Mouse (Mus musculus) forebrain, embryonic 10.5 days (tissue): ENCODE measurements around the gene Slc7a7. TPM values are rescaled to one million over a fixed set of nuclear protein-coding genes. Genes with fewer than 3 reads are reported as not detected.

ENCODE experiments used
- DNase-seq: peaks from one replicate; pipeline ENCODE4 v3.0.0-alpha.2; 2017; ENCODE audit warnings: low spot score; ENCODE audit errors: extremely low spot score
- H3K27ac ChIP-seq: fragments of 300-500 bp; sonication (generic); 2 replicates; pipeline ENCODE4 v1.5.1; 2016; ENCODE audit warnings: mild to moderate bottlenecking
- H3K27me3 ChIP-seq: fragments of 300-500 bp; sonication (generic); 2 replicates; pipeline ENCODE4 v1.6.1; 2016; ENCODE audit warnings: mild to moderate bottlenecking; ENCODE audit not compliant: poor library complexity, severe bottlenecking
- H3K36me3 ChIP-seq: fragments of 300-500 bp; sonication (generic); replicated peaks from 2 replicates; pipeline ENCODE4 v1.6.1; 2016; ENCODE audit warnings: mild to moderate bottlenecking, moderate library complexity
- H3K4me1 ChIP-seq: fragments of 300-500 bp; sonication (generic); 2 replicates; pipeline ENCODE4 v1.6.1; 2016
- H3K4me3 ChIP-seq: fragments of 300-500 bp; sonication (generic); 2 replicates; pipeline ENCODE4 v1.5.1; 2016; ENCODE audit warnings: mild to moderate bottlenecking, moderate library complexity
- H3K9me3 ChIP-seq: fragments of 300-500 bp; sonication (generic); 2 replicates; pipeline ENCODE4 v1.6.1; 2016; ENCODE audit warnings: mild to moderate bottlenecking, moderate library complexity
- WGBS: fragments of 180-500 bp; shearing (Covaris S2); methylation state at CpG from one replicate; pipeline ENCODE4 v1.1.7; 2016; 5-methylcytosine and 5-hydroxymethylcytosine counted together
- polyA plus RNA-seq: library from polyadenylated mRNA; unstranded; fragments of >200 nt; fragmentation: Nextera tagmentation; extraction: Ambion mirVana; gene quantifications from 2 replicates; pipeline ENCODE4 v1.2.1, GENCODE M21; 2016

Slc7a7 gene
- polyA plus RNA-seq, 1 experiment from 2014 or later: 4.3 TPM

DNA sequence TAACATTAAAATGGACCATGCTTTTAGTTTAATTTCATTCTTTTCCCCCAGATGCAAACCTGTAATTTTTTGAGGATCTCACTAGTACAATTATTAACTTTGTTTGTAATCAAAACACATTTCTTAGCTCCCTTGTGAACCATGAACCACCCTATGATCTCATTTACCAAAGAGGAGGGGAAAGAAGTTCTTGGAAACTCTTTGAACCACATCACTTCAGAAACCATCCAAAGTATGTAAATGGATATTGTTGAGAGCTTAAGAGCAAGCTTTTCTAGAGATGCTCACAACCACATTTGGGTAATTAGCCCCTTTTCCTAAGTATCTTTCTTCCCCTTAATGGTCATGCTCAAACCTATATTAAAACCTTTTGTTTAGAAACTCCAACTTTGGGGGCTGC lies 23.3 kb downstream of the Slc7a7 start:
- Histone ChIP-seq H3K36me3 (no peaks in the 10 kb centered on the region), H3K4me1 (peaks cover 6% of the 10 kb centered on the region; the same call in 1 of the 2 replicates), H3K9me3 (no peaks in the 10 kb centered on the region), H3K27me3 (no peaks in the 10 kb centered on the region), H3K27ac (no peak overlapping the region), H3K4me3 (no peak overlapping the region)
- no peak for DNase-seq

DNA sequence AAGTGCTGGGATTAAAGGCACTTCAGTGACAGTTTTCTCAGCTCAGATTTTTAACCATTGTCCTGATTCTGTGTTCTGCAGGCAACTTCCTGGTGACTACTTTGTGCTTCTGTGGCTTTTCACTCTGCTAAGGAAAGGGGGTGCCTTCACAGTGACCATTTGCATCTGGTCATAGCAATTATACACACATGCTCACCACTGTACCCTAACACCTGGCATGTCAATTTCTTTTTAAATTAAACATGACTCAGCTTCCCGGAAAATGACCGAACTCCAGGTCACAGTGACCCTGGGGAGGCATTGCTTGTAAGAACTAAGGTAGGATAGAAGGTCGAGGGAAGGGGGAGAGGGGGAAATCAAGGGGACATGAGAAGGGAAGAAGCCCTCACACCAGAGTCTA lies 23.8 kb downstream of the Slc7a7 start:
- DNase-seq: no peak
- peaks cover 1% of the 10 kb centered on the region; the same call in 1 of the 2 replicates for H3K4me1 ChIP-seq
- 82% methylated on average over 3 of the region's 3 CpGs for WGBS
- no peaks in the 10 kb centered on the region for H3K9me3 ChIP-seq
- no peak overlapping the region for H3K4me3 ChIP-seq
- H3K27ac ChIP-seq: no peak overlapping the region
- H3K27me3 ChIP-seq: no peaks in the 10 kb centered on the region
- no peaks in the 10 kb centered on the region for H3K36me3 ChIP-seq

DNA sequence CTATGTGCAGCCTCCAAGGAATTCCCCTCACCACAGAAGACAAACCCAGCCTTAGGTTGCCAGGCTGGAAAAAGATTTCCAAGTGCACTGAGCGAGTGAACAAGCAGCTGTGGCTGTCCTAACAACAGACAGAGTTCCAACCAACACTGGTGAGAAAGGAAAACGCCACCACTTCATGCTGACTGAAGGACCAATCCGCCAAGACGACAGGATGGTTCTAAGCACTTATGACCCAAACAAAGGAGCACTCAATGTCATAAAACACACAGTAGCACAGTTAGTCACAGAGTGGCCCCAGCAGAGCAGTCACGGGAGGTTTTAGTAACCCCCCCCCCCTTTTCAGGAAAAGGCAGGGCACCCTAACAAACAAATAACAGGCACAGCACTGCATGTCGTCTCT lies 26.7 kb downstream of the Slc7a7 start:
- 0 out of 2 replicates have a peak, but pooled peaks cover 4% of the 10 kb centered on the region for H3K4me1 ChIP-seq
- H3K27ac ChIP-seq: no peak overlapping the region
- WGBS: 81% methylated on average over 6 of the region's 6 CpGs
- no peak overlapping the region for H3K4me3 ChIP-seq
- H3K27me3 ChIP-seq: no peaks in the 10 kb centered on the region
- no peak for DNase-seq
- H3K36me3 ChIP-seq: no peaks in the 10 kb centered on the region
- no peaks in the 10 kb centered on the region for H3K9me3 ChIP-seq

DNA sequence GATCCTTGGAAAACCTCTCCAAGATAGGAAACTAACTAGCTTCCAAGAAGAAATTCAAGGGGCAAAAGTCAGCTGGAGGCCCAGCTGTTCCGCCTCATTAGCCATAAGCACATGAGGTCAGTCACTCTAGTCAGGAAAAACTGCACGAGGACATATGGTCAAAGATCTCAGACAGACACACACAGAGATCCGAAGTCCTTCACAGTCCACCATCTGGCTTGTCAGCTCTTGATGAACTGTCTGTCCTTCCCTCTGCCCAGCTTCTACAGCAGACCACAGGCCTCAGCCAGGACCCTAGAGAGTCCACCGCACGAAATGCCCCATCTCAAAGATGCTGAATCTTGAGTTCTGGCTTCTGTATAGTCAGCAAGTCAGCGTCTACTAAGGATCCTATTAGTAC lies 30.0 kb downstream of the Slc7a7 start:
- H3K9me3 ChIP-seq: no peaks in the 10 kb centered on the region
- WGBS: 86% methylated on average over 6 of the region's 6 CpGs
- no peak overlapping the region for H3K27ac ChIP-seq
- H3K27me3 ChIP-seq: no peaks in the 10 kb centered on the region
- no peak overlapping the region for H3K4me3 ChIP-seq
- H3K4me1 ChIP-seq: peaks cover 16% of the 10 kb centered on the region
- no peaks in the 10 kb centered on the region for H3K36me3 ChIP-seq
- no peak for DNase-seq

DNA sequence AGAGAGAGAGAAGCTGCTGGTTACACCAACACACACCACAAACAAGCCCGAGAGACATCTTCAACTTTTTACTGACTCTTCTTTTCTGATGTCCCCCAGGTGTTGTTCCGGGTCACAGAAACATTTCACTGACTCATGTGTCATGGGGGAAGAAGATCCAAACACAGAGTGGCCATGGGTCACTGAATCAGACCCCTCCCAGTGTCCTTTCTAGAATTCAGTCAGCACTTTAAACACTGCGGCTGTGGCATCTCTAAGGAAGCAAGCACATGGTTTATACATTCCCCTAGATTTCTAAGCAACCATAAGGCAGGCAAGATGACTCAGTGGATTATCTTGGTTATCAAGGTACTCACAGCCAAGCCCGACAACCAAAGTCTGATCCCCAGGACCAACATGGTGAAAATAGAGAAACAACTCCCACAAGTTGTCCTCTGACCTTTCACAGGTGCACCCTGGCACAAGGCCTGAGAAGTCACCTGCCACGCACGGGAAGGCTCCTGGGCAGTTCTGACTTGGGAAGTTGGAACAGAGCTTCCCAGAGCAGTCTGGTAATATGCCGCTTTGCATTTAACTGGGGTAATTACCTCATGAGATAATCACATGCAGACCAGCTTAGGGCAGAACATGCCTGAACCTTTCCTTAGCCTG lies 31.5 kb downstream of the Slc7a7 start:
- Histone ChIP-seq H3K36me3 (no peaks in the 10 kb centered on the region), H3K4me3 (no peak overlapping the region), H3K9me3 (no peaks in the 10 kb centered on the region), H3K27me3 (no peaks in the 10 kb centered on the region), H3K4me1 (peaks cover 24% of the 10 kb centered on the region), H3K27ac (no peak overlapping the region)
- DNase-seq: no peak
- WGBS: 87% methylated on average over 7 of the region's 7 CpGs

DNA sequence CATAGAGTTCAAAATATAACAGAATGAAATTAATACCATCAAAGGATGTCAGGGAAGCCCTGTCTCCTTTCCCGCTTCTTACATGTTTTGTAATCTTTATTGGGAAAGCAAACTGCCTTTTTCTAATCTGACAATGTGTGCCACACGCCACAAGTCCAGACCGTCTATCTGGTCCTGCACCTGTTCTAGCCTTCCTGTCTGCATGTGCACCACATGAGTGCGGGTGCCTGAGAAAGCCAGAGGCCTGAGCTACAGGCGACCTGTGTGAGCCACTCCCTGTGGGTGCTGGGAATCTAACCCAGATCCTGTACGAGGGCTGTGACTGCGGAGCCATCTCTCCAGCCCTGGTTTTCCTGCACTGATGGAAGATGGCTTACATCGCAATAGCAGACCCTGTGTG lies 33.2 kb downstream of the Slc7a7 start:
- no peaks in the 10 kb centered on the region for H3K9me3 ChIP-seq
- no peaks in the 10 kb centered on the region for H3K36me3 ChIP-seq
- WGBS: 95% methylated on average over 8 of the region's 8 CpGs
- no peak for DNase-seq
- H3K27me3 ChIP-seq: no peaks in the 10 kb centered on the region
- H3K4me3 ChIP-seq: no peak overlapping the region
- peaks cover 34% of the 10 kb centered on the region for H3K4me1 ChIP-seq
- H3K27ac ChIP-seq: no peak overlapping the region

DNA sequence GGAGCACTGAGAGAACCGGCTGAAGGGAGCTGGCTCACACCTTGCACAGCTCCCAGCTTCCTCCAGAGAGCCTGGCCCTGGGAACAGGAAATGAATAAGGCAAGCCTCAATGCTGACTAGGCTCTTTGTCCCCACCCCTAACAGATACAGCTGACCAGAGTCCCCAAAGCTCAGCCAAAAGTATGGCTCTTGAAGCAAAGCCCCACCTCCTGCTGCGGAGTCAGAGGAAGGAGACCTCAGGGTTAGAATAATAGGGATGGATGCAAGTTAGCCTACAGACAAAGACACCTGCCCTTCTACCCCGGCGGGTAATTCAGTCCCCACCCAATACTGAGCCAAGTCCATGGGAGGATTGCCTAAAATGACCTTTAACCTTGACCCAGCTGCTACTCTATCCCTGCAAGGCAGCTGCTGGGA lies 34.2 kb downstream of the Slc7a7 start:
- no peaks in the 10 kb centered on the region for H3K27me3 ChIP-seq
- peaks cover 34% of the 10 kb centered on the region for H3K4me1 ChIP-seq
- H3K36me3 ChIP-seq: no peaks in the 10 kb centered on the region
- WGBS: 60% methylated on average over 4 of the region's 4 CpGs
- no peak overlapping the region for H3K4me3 ChIP-seq
- no peak for DNase-seq
- peak overlapping the region; percentile 17; the same call in 1 of the 2 replicates for H3K27ac ChIP-seq
- no peaks in the 10 kb centered on the region for H3K9me3 ChIP-seq

DNA sequence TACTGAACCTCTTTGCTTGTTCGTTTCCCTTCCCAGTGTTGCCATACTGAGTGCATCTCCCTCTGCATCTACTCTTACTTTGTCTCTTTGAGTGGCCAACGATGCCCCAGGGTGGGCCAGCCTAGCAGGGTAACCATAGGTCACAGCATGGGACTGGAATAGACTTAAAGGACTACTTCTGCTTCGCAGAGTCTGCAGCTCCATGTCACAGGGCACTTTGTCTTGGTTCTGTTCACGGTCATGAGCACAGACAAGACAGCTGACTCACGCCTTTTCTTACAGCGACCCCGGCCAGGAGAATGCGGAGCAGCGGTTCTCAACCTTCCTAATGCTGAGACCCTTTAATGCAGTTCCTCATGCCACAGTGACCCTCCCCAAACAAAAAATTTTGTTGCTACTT lies 34.9 kb downstream of the Slc7a7 start:
- no peaks in the 10 kb centered on the region for H3K27me3 ChIP-seq
- no peak for DNase-seq
- H3K4me3 ChIP-seq: no peak overlapping the region
- peaks cover 34% of the 10 kb centered on the region for H3K4me1 ChIP-seq
- H3K27ac ChIP-seq: no peak overlapping the region
- 69% methylated on average over 9 of the region's 9 CpGs for WGBS
- H3K9me3 ChIP-seq: no peaks in the 10 kb centered on the region
- H3K36me3 ChIP-seq: no peaks in the 10 kb centered on the region

DNA sequence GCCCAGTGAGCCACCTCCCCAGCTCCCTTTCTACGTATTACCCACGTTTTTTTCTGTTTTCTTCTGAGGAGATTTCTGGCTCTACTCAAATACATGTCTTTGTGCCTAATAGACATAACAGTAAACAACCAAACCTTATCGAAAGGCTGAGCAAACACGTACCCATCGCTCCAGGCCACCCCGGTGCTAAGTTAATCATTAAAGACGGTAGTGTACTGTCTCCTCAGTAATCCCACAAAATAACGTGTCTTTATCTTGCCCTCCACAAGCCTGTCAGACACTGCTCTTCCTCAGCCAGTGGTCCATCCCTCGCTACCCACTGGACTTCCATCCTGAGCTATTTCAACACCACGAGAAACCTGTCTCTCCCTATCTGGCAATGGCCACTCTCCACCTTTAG lies 35.8 kb downstream of the Slc7a7 start:
- H3K27me3 ChIP-seq: no peaks in the 10 kb centered on the region
- DNase-seq: no peak
- no peak overlapping the region for H3K4me3 ChIP-seq
- WGBS: 79% methylated on average over 10 of the region's 10 CpGs
- no peaks in the 10 kb centered on the region for H3K36me3 ChIP-seq
- H3K27ac ChIP-seq: 0 out of 2 replicates have a peak overlapping the region, but pooled peaks have one; percentile 17
- no peaks in the 10 kb centered on the region for H3K9me3 ChIP-seq
- H3K4me1 ChIP-seq: peaks cover 30% of the 10 kb centered on the region

DNA sequence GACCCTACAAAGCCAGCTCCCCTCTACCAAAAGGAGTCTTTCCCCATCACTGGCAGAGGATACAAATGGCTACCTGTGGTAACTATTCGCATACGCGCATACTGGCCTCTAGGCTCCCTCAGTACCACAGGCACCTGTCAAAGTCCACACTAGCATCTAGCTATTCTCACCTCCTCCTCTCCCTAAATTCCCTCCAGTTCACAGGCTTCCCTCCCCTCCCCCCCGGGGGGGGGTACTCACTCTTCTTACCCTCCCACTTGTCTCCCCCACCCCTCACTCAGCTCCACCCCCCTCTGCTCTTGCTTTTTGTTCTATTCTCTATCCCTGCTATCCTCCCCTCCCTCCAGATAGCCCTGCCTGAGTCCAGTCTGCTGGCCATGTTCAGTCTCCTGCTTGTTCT lies 37.0 kb downstream of the Slc7a7 start:
- Histone ChIP-seq H3K4me3 (no peak overlapping the region), H3K36me3 (no peaks in the 10 kb centered on the region), H3K4me1 (peaks cover 30% of the 10 kb centered on the region), H3K27ac (peak overlapping the region; percentile 1; the same call in 1 of the 2 replicates), H3K27me3 (no peaks in the 10 kb centered on the region), H3K9me3 (no peaks in the 10 kb centered on the region)
- DNase-seq: no peak
- WGBS: 76% methylated on average over 4 of the region's 4 CpGs

DNA sequence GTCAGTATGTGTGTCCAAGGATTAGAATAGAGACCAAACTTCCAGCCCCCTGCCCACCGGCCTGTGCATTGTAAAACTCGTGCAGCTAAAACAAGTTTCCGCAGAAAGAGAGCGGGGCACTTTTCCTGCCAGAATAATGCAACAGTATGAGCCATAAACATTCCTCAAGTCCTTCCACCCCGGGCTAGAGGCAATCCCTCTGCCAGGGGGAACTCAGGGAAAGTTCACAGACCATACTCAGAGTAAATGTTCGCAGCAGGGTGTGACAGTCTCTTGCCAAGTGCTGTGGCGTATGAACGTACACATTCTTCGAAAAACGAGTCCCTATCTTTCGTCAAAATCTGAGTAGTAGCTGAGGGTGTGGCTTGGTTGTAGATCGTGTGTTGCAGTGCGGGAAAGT lies 38.0 kb downstream of the Slc7a7 start:
- Histone ChIP-seq H3K9me3 (no peaks in the 10 kb centered on the region), H3K36me3 (no peaks in the 10 kb centered on the region), H3K27me3 (no peaks in the 10 kb centered on the region), H3K27ac (no peak overlapping the region), H3K4me1 (peaks cover 30% of the 10 kb centered on the region), H3K4me3 (no peak overlapping the region)
- 88% methylated on average over 13 of the region's 13 CpGs for WGBS
- DNase-seq: no peak

DNA sequence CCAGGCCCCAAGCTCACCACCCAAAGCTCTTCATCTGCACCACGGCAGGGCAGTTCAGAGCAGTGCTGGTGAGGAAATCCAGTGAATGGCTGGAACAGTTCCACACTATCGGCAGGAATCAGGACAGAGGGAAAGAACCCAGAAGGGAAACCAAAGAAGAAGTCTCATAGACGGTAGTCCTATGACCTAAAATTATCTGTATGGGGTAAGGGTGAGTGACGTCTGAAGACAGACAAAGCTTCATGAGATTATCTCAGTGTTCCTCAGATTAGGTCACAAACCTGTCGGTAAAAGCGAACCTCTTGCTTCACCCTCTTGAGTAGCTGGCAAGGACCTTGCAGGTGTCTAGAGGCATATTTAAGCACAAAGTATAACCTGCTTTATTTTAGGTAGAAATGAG lies 40.4 kb downstream of the Slc7a7 start:
- WGBS: 88% methylated on average over 6 of the region's 6 CpGs

DNA sequence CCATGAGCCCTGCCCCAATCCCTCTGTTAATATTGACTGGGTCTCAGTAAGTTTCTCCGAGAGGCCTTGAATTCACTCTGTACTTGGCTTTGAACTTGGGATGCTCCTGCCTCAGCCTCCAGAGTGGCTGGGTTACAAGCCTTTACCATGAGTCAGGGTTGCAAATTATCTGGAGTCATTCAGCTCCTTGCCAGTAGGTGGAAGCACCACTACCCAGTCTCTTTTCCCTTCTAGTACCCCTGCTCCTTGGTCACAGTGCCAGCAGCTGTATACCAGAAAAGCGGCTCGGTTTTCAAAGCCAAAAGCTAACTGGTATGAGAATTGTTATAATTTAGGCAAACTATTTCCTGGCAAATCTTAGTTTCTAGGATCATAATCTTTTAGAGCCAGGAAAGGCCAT lies 41.7 kb downstream of the Slc7a7 start:
- Histone ChIP-seq H3K9me3 (peaks cover 7% of the 10 kb centered on the region; the same call in 1 of the 2 replicates), H3K27ac (no peak overlapping the region), H3K27me3 (no peaks in the 10 kb centered on the region), H3K4me3 (no peak overlapping the region), H3K36me3 (peaks cover 10% of the 10 kb centered on the region), H3K4me1 (peaks cover 8% of the 10 kb centered on the region)
- 82% methylated on average over 3 of the region's 3 CpGs for WGBS
- no peak for DNase-seq

More for the DNA sequence above, 40.4 kb downstream of the Slc7a7 start:
- Histone ChIP-seq H3K9me3 (no peaks in the 10 kb centered on the region), H3K27me3 (no peaks in the 10 kb centered on the region), H3K36me3 (no peaks in the 10 kb centered on the region; the same call in 1 of the 2 replicates), H3K4me1 (peaks cover 14% of the 10 kb centered on the region), H3K27ac (no peak overlapping the region), H3K4me3 (no peak overlapping the region)
- no peak for DNase-seq

DNA sequence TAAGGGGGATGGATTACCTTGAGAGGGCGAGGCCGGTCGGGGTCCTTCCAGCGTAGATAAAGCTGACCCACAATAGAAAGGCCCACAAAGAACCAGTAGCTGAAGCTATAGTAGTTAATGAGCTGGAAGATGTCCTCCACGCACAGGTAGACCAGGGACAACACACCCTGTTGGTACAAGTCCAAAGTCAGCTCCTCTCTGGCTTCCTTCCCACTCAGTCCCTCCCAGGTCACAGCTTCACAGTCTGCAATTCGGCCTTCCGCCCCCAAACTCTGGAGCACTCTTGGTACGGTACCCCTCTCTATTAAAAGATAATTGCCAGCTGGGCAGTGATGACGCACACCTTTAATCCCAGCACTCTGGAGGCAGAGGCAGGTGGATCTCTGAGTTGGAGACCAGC lies 44.7 kb downstream of the Slc7a7 start:
- DNase-seq: no peak

More for the DNA sequence above, 44.7 kb downstream of the Slc7a7 start:
- no peak overlapping the region for H3K4me3 ChIP-seq
- H3K9me3 ChIP-seq: peaks cover 11% of the 10 kb centered on the region; the same call in 1 of the 2 replicates
- H3K27ac ChIP-seq: no peak overlapping the region
- peaks cover 40% of the 10 kb centered on the region for H3K36me3 ChIP-seq
- no peaks in the 10 kb centered on the region for H3K27me3 ChIP-seq
- 97% methylated on average over 9 of the region's 9 CpGs for WGBS
- no peaks in the 10 kb centered on the region for H3K4me1 ChIP-seq
